ENCODE assay signal across 9 mouse cellular contexts in the genomic region with DNA sequence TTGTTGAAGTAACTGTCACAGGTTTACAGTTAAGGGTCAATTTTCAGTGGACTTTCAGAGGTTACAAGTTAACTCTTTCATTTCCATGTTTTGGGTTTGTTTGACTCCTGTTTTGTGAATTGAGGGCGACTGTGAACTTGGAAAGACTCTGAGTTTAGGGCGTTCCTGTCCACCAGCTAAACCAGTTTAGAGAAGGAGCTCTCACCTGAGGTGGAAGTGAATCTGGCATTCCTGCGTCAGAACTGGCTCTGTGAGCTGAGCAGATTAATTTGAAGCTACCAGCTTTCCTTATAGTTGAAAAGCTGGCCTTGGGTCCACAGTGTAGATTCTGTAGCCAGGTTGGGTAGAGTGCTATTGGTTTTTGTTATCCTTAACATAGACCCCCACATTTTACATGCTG. TPM values are rescaled to one million over a fixed set of nuclear protein-coding genes. Genes with fewer than 3 reads are reported as not detected.
DNase-seq lines count a peak whose midpoint lies in the region; ATAC-seq and TF ChIP-seq lines count a peak whose summit lies in the region.
"Had no signal": no experiment of that assay in that cellular context is flagged by ENCODE, and none has a peak within 500 bp of the region (broad histone marks: within the 10 kb centered on the region; RNA-seq: fewer than 3 reads in every experiment).

No protein-coding gene starts in this region.

- peak overlapping the region; percentile 98; the same call in 1 of the 2 replicates for H3K4me2 ChIP-seq in embryonic facial prominence, embryonic 15.5 days (replicated peaks)
- H3K4me2 ChIP-seq in intestine, postnatal 0 days (replicated peaks; ENCODE audit: low read depth) = peak overlapping the region; percentile 84; the same call in 1 of the 2 replicates
- H3K4me2 ChIP-seq in midbrain, embryonic 14.5 days (ENCODE audit: low read length) = peak overlapping the region; percentile 85

- no peak overlapping the region for H3K9ac ChIP-seq in embryonic facial prominence, embryonic 15.5 days
- no peak overlapping the region for H3K9ac ChIP-seq in intestine, postnatal 0 days (ENCODE audit: low read depth, low read length)
- H3K9ac ChIP-seq in midbrain, embryonic 14.5 days (replicated peaks; ENCODE audit: low read length) = no peak overlapping the region; the same call in 1 of the 2 replicates

- H3K36me3 ChIP-seq in kidney, adult 2 months (ENCODE audit: control insufficient read depth, insufficient read depth, low read length) = no peaks in the 10 kb centered on the region
- H3K36me3 ChIP-seq in embryonic facial prominence, embryonic 15.5 days = no peaks in the 10 kb centered on the region
- no peaks in the 10 kb centered on the region for H3K36me3 ChIP-seq in intestine, postnatal 0 days (ENCODE audit: control insufficient read depth, insufficient read depth)
- 0 out of 2 replicates have a peak, but pooled peaks cover 3% of the 10 kb centered on the region for H3K36me3 ChIP-seq in midbrain, embryonic 14.5 days (ENCODE audit: control insufficient read depth, insufficient read depth, low read length)

- TF ChIP-seq CTCF in kidney, adult 2 months (conservative IDR thresholded peaks at IDR 0.05; ENCODE audit: insufficient read depth, insufficient read length, low read depth, low read length) = no peak
- no peak for TF ChIP-seq CTCF in intestine, postnatal 0 days (IDR thresholded peaks at IDR 0.05; ENCODE audit: low read depth)

- H3K9me3 ChIP-seq in embryonic facial prominence, embryonic 15.5 days (replicated peaks) = no peaks in the 10 kb centered on the region
- no peaks in the 10 kb centered on the region for H3K9me3 ChIP-seq in intestine, postnatal 0 days (ENCODE audit: control insufficient read depth)
- H3K9me3 ChIP-seq in midbrain, embryonic 14.5 days (ENCODE audit: control insufficient read depth, low read length) = no peaks in the 10 kb centered on the region

- H3K27me3 ChIP-seq in kidney, adult 2 months (replicated peaks; ENCODE audit: control insufficient read depth, insufficient read depth, low read length) = no peaks in the 10 kb centered on the region
- H3K27me3 ChIP-seq in embryonic facial prominence, embryonic 15.5 days = peaks cover 3% of the 10 kb centered on the region; the same call in 1 of the 2 replicates
- H3K27me3 ChIP-seq in intestine, postnatal 0 days (replicated peaks; ENCODE audit: control insufficient read depth, insufficient read depth, low read length) = no peaks in the 10 kb centered on the region
- H3K27me3 ChIP-seq in midbrain, embryonic 14.5 days (ENCODE audit: control insufficient read depth, insufficient read depth, low read length) = no peaks in the 10 kb centered on the region

- peaks cover 52% of the 10 kb centered on the region for H3K4me1 ChIP-seq in kidney, adult 2 months (ENCODE audit: control insufficient read depth, insufficient read depth, low read length)
- peaks cover 54% of the 10 kb centered on the region for H3K4me1 ChIP-seq in embryonic facial prominence, embryonic 15.5 days
- H3K4me1 ChIP-seq in intestine, postnatal 0 days (replicated peaks; ENCODE audit: control insufficient read depth, insufficient read depth, low read length) = peaks cover 7% of the 10 kb centered on the region; the same call in 1 of the 2 replicates
- H3K4me1 ChIP-seq in midbrain, embryonic 14.5 days (ENCODE audit: control insufficient read depth, insufficient read depth, low read length) = peaks cover 42% of the 10 kb centered on the region

- H3K4me3 ChIP-seq in kidney, adult 2 months (ENCODE audit: insufficient read depth, low read depth, low read length) = no peak overlapping the region
- H3K4me3 ChIP-seq in embryonic facial prominence, embryonic 15.5 days (replicated peaks) = no peak overlapping the region
- no peak overlapping the region for H3K4me3 ChIP-seq in intestine, postnatal 0 days (ENCODE audit: low read depth, low read length)
- no peak overlapping the region for H3K4me3 ChIP-seq in midbrain, embryonic 14.5 days (replicated peaks; ENCODE audit: low read depth, low read length)

- no peak for ATAC-seq in embryonic facial prominence, embryonic 15.5 days (ENCODE audit: insufficient number of reproducible peaks, low FRiP score, low TSS enrichment, low read depth)
- no peak for ATAC-seq in intestine, postnatal 0 days
- no peak for ATAC-seq in midbrain, embryonic 14.5 days (ENCODE audit: low FRiP score, low TSS enrichment)

- DNase-seq in kidney, adult 2 months = peak; percentile 46
- no peak for DNase-seq in kidney, adult 11 months
- no peak for DNase-seq in midbrain, embryonic 14.5 days
- DNase-seq in ovary, postnatal 10 days (ENCODE audit: low spot score) = no peak
- DNase-seq in adipocyte (ENCODE audit: low spot score) = no peak
- no peak for DNase-seq in kidney, postnatal 14 days

- H3K27ac ChIP-seq in kidney, adult 2 months (ENCODE audit: insufficient read depth, low read depth, low read length) = 0 out of 2 replicates have a peak overlapping the region, but pooled peaks have one; percentile 32
- H3K27ac ChIP-seq in embryonic facial prominence, embryonic 15.5 days (replicated peaks) = 0 out of 2 replicates have a peak overlapping the region, but pooled peaks have one; percentile 28
- no peak overlapping the region for H3K27ac ChIP-seq in intestine, postnatal 0 days (ENCODE audit: low read depth, low read length)
- H3K27ac ChIP-seq in midbrain, embryonic 14.5 days (replicated peaks; ENCODE audit: low read depth, low read length) = no peak overlapping the region

- WGBS in kidney, adult 2 months = 31% methylated on average over 3 of the region's 3 CpGs
- 51% methylated on average over 3 of the region's 3 CpGs for WGBS in embryonic facial prominence, embryonic 15.5 days
- 42% methylated on average over 3 of the region's 3 CpGs for WGBS in intestine, postnatal 0 days
- 77% methylated on average over 3 of the region's 3 CpGs for WGBS in midbrain, embryonic 14.5 days

- TF ChIP-seq POLR2A in kidney, adult 2 months (IDR thresholded peaks at IDR 0.05; ENCODE audit: low read depth, low read length) = no peak

RNA-seq across cellular contexts. Expression of gene Gm20388, which starts 2.5 kb away (rescaled TPM):
- 49.7 and 53.6 TPM in 2 replicates for polyA plus RNA-seq in kidney, adult 2 months (2012; rRNA removed)
- 5.9 and 8.0 TPM in 2 replicates for polyA plus RNA-seq in embryonic facial prominence, embryonic 15.5 days (2015; fragmentation: Nextera tagmentation; extraction: Ambion mirVana)
- not detected in 2 replicates for polyA plus RNA-seq in intestine, postnatal 0 days (2015; fragmentation: Nextera tagmentation; extraction: Ambion mirVana)
- polyA plus RNA-seq in midbrain, embryonic 14.5 days (2014; fragmentation: Nextera tagmentation; extraction: Ambion mirVana) = 4.1 and 4.7 TPM in 2 replicates
- polyA plus RNA-seq: limb, embryonic 11.5 days had no signal

RNA-seq across cellular contexts. Expression of gene Usp10, which starts 3.0 kb away (rescaled TPM):
- polyA plus RNA-seq in kidney, adult 2 months (2012; rRNA removed) = 121 and 135 TPM in 2 replicates
- 111 and 114 TPM in 2 replicates for polyA plus RNA-seq in embryonic facial prominence, embryonic 15.5 days (2015; fragmentation: Nextera tagmentation; extraction: Ambion mirVana)
- polyA plus RNA-seq in intestine, postnatal 0 days (2015; fragmentation: Nextera tagmentation; extraction: Ambion mirVana) = 37.1 and 41.2 TPM in 2 replicates
- polyA plus RNA-seq in midbrain, embryonic 14.5 days (2014; fragmentation: Nextera tagmentation; extraction: Ambion mirVana) = 94.2 and 106 TPM in 2 replicates

RNA-seq across cellular contexts. Expression of gene Klhl36, which starts 51.1 kb away (rescaled TPM):
- 37.7 and 52.4 TPM in 2 replicates for polyA plus RNA-seq in kidney, adult 2 months (2012; rRNA removed)
- polyA plus RNA-seq in embryonic facial prominence, embryonic 15.5 days (2015; fragmentation: Nextera tagmentation; extraction: Ambion mirVana) = 13.7 and 14.1 TPM in 2 replicates
- polyA plus RNA-seq in intestine, postnatal 0 days (2015; fragmentation: Nextera tagmentation; extraction: Ambion mirVana) = 7.3 and 7.4 TPM in 2 replicates
- 14.0 and 18.1 TPM in 2 replicates for polyA plus RNA-seq in midbrain, embryonic 14.5 days (2014; fragmentation: Nextera tagmentation; extraction: Ambion mirVana)

Comparison
In these comparisons a context has a peak if more than half of its experiments do, and no peak if none do; other contexts are left out.
1. H3K27ac ChIP-seq: peak in kidney, adult 2 months (single experiment) and embryonic facial prominence, embryonic 15.5 days (single experiment); none in intestine, postnatal 0 days (single experiment) and midbrain, embryonic 14.5 days (single experiment).
2. Peak in every context shown above with its lines, with median percentiles within 50 percentile points of each other: H3K4me2 ChIP-seq.